8 mouse cellular contexts compared by ENCODE assay signal in the genomic region with DNA sequence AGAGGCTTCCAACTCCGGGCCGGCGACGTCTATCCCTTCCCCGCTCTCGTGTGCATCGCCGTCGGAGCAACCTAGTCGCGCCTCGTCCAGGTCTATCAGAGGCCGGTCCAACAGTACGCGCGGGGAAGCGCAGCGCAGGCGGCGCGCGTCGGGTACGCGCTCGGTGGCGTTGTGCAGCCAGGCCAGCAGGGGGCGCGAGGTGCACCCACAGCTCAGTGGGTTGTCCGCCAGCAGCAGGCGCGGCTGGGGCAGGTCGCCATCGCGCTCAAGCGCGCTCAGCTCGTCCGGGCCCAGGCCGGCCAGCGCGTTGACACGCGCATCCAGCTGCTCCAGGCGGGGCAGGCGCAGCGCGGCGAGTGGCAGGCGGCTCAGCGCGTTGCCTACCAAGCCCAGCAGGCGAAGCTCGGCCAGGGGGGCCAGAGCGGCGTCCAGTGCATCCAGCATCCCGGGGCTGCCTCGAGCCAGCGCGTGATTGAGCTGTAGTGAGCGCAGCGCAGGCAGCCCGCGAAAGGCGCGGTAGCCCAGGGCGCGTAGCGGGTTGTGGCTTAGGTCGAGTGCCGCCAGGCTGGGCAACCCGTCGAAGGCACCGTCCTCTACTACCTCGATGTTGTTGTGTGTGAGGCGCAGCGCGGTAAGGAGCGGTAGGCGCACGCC. TPM values are rescaled to one million over a fixed set of nuclear protein-coding genes. Genes with fewer than 3 reads are reported as not detected.
DNase-seq lines count a peak whose midpoint lies in the region; ATAC-seq and TF ChIP-seq lines count a peak whose summit lies in the region.

No protein-coding gene starts in this region.

- peaks cover 100% of the 10 kb centered on the region for H3K27me3 ChIP-seq in heart, embryonic 10.5 days (ENCODE audit: insufficient read depth, poor library complexity, severe bottlenecking)
- H3K27me3 ChIP-seq in limb, embryonic 12.5 days: peaks cover 96% of the 10 kb centered on the region
- H3K27me3 ChIP-seq in midbrain, embryonic 14.5 days (ENCODE audit: control insufficient read depth, insufficient read depth, low read length): peaks cover 47% of the 10 kb centered on the region
- peaks cover 14% of the 10 kb centered on the region for H3K27me3 ChIP-seq in small intestine, adult 2 months (ENCODE audit: control insufficient read depth, insufficient read depth, low read length)

- H3K36me3 ChIP-seq in heart, embryonic 10.5 days: no peaks in the 10 kb centered on the region
- no peaks in the 10 kb centered on the region for H3K36me3 ChIP-seq in limb, embryonic 12.5 days
- no peaks in the 10 kb centered on the region for H3K36me3 ChIP-seq in midbrain, embryonic 14.5 days (ENCODE audit: control insufficient read depth, insufficient read depth, low read length)
- no peaks in the 10 kb centered on the region for H3K36me3 ChIP-seq in small intestine, adult 2 months (ENCODE audit: control insufficient read depth, insufficient read depth, low read length)

- DNase-seq in heart, embryonic 10.5 days (ENCODE audit: low spot score): peak; percentile 88
- peak; percentile 83 for DNase-seq in kidney, adult 9 months
- DNase-seq in midbrain, embryonic 14.5 days: peak; percentile 94

- no peaks in the 10 kb centered on the region for H3K4me1 ChIP-seq in bone marrow macrophage, adult 2 months (ENCODE audit: control insufficient read depth, insufficient read depth, low read length)
- H3K4me1 ChIP-seq in heart, embryonic 10.5 days: peaks cover 23% of the 10 kb centered on the region
- peaks cover 17% of the 10 kb centered on the region for H3K4me1 ChIP-seq in limb, embryonic 12.5 days (replicated peaks)
- H3K4me1 ChIP-seq in midbrain, embryonic 14.5 days (ENCODE audit: control insufficient read depth, insufficient read depth, low read length): peaks cover 5% of the 10 kb centered on the region; the same call in 1 of the 2 replicates
- peaks cover 8% of the 10 kb centered on the region for H3K4me1 ChIP-seq in small intestine, adult 2 months (ENCODE audit: control insufficient read depth, insufficient read depth, insufficient read length, low read length)

- peak overlapping the region; percentile 96 for H3K4me2 ChIP-seq in limb, embryonic 12.5 days
- peak overlapping the region; percentile 83 for H3K4me2 ChIP-seq in midbrain, embryonic 14.5 days (ENCODE audit: low read length)

- ATAC-seq in erythroblast, adult 5-6 weeks (replicated peaks; ENCODE audit: low FRiP score, poor library complexity, severe bottlenecking): peak; percentile 88
- peak; percentile 77 for ATAC-seq in limb, embryonic 12.5 days (ENCODE audit: insufficient number of reproducible peaks, insufficient read depth, low FRiP score, low TSS enrichment, low read depth)
- peak; percentile 88 for ATAC-seq in midbrain, embryonic 14.5 days (ENCODE audit: low FRiP score, low TSS enrichment)
- no peak for ATAC-seq in activated CD4-positive, CD25-positive, alpha-beta regulatory T cell, adult 4 months

- peak overlapping the region; percentile 53; the same call in 1 of the 2 replicates for H3K9ac ChIP-seq in limb, embryonic 12.5 days (replicated peaks)
- peak overlapping the region; percentile 54 for H3K9ac ChIP-seq in midbrain, embryonic 14.5 days (replicated peaks; ENCODE audit: low read length)

- H3K9me3 ChIP-seq in heart, embryonic 10.5 days: no peaks in the 10 kb centered on the region
- no peaks in the 10 kb centered on the region for H3K9me3 ChIP-seq in limb, embryonic 12.5 days
- no peaks in the 10 kb centered on the region for H3K9me3 ChIP-seq in midbrain, embryonic 14.5 days (ENCODE audit: control insufficient read depth, low read length)

- under 1% methylated on average over 81 of the region's 81 CpGs for WGBS in heart, embryonic 10.5 days
- under 1% methylated on average over 79 of the region's 81 CpGs for WGBS in limb, embryonic 12.5 days
- WGBS in midbrain, embryonic 14.5 days: under 1% methylated on average over 81 of the region's 81 CpGs
- WGBS in small intestine, adult 2 months: under 1% methylated on average over 80 of the region's 81 CpGs

- peak overlapping the region; percentile 47 for H3K4me3 ChIP-seq in bone marrow macrophage, adult 2 months (ENCODE audit: insufficient read depth, low read length)
- H3K4me3 ChIP-seq in heart, embryonic 10.5 days: peak overlapping the region; percentile 68
- peak overlapping the region; percentile 54 for H3K4me3 ChIP-seq in limb, embryonic 12.5 days (replicated peaks)
- H3K4me3 ChIP-seq in midbrain, embryonic 14.5 days (replicated peaks; ENCODE audit: low read depth, low read length): peak overlapping the region; percentile 49
- peak overlapping the region; percentile 53 for H3K4me3 ChIP-seq in small intestine, adult 2 months (ENCODE audit: low read depth, low read length)

- H3K27ac ChIP-seq in bone marrow macrophage, adult 2 months (ENCODE audit: insufficient read depth, low read depth, low read length): no peak overlapping the region
- peak overlapping the region; percentile 52; the same call in 1 of the 2 replicates for H3K27ac ChIP-seq in heart, embryonic 10.5 days
- H3K27ac ChIP-seq in limb, embryonic 12.5 days: no peak overlapping the region
- H3K27ac ChIP-seq in midbrain, embryonic 14.5 days (replicated peaks; ENCODE audit: low read depth, low read length): peak overlapping the region; percentile 20; the same call in 1 of the 2 replicates
- no peak overlapping the region for H3K27ac ChIP-seq in small intestine, adult 2 months (ENCODE audit: insufficient read depth, low read depth, low read length)

- TF ChIP-seq POLR2A in bone marrow macrophage, adult 2 months (IDR thresholded peaks at IDR 0.05; ENCODE audit: borderline replicate concordance, low read depth, low read length): no peak
- TF ChIP-seq POLR2A in small intestine, adult 2 months (IDR thresholded peaks at IDR 0.05; ENCODE audit: low read depth, low read length): no peak

- peak; percentile 42 for TF ChIP-seq CTCF in bone marrow macrophage, adult 2 months (IDR thresholded peaks at IDR 0.05; ENCODE audit: low read depth, low read length)
- peak; percentile 75 for TF ChIP-seq CTCF in small intestine, adult 2 months (IDR thresholded peaks at IDR 0.05; ENCODE audit: extremely low read depth, insufficient read length, insufficient replicate concordance, low read depth, low read length)

RNA-seq across cellular contexts. Expression of a gene that starts 1.1 kb away (rescaled TPM):
- 0.61 and 0.78 TPM in 2 replicates for polyA plus RNA-seq in bone marrow macrophage, adult 2 months (2012; ENCODE audit: insufficient read depth, insufficient read length, missing spikeins)
- total RNA-seq in erythroblast, adult 5-6 weeks (2015; ENCODE audit: low replicate concordance): not detected in 2 replicates
- total RNA-seq in erythroblast, adult 5-6 weeks (2017; ENCODE audit: low replicate concordance): not detected in 2 replicates
- polyA plus RNA-seq in heart, embryonic 10.5 days (2016; fragmentation: Nextera tagmentation; extraction: Ambion mirVana): 0.89 and 1.2 TPM in 2 replicates
- 0.14 and 0.26 TPM in 2 replicates for polyA plus RNA-seq in limb, embryonic 12.5 days (2016; fragmentation: Nextera tagmentation; extraction: Ambion mirVana)
- 1.2 and 1.6 TPM in 2 replicates for polyA plus RNA-seq in midbrain, embryonic 14.5 days (2014; fragmentation: Nextera tagmentation; extraction: Ambion mirVana)
- polyA plus RNA-seq in small intestine, adult 2 months (2012; rRNA removed): 2.7 and 2.8 TPM in 2 replicates
- polyA plus RNA-seq in activated CD4-positive, CD25-positive, alpha-beta regulatory T cell, adult 4 months (2017; shearing (Covaris generic)): under 1 TPM in 1 of 2 experiments, not detected in 1; 0.25 TPM

Comparison
In these comparisons a context has a peak if more than half of its experiments do, and no peak if none do; other contexts are left out.
1. H3K27ac ChIP-seq: peak in heart, embryonic 10.5 days (single experiment) and midbrain, embryonic 14.5 days (single experiment); none in bone marrow macrophage, adult 2 months (single experiment), limb, embryonic 12.5 days (single experiment) and small intestine, adult 2 months (single experiment).
2. Peak in every context shown above with its lines, with median percentiles within 50 percentile points of each other: H3K4me3 ChIP-seq and DNase-seq.